Mouse (Mus musculus): ENCODE data around the gene Rhbg. TPM values are rescaled to one million over a fixed set of nuclear protein-coding genes. Genes with fewer than 3 reads are reported as not detected.

Gene Rhbg
- total RNA-seq, 1 experiment from 2014 or later, result not detected

- ATAC-seq (replicated peaks in 1 of 2; ENCODE audit: insufficient read depth in 1 of 2, low FRiP score in 2 of 2, low TSS enrichment in 1 of 2, low read depth in 1 of 2, poor library complexity in 2 of 2, severe bottlenecking in 2 of 2), result no peak
Observed at GRCm38 (mm10) chr3:88204751-88205150, 49.8 kb downstream of the Rhbg start.

DNA sequence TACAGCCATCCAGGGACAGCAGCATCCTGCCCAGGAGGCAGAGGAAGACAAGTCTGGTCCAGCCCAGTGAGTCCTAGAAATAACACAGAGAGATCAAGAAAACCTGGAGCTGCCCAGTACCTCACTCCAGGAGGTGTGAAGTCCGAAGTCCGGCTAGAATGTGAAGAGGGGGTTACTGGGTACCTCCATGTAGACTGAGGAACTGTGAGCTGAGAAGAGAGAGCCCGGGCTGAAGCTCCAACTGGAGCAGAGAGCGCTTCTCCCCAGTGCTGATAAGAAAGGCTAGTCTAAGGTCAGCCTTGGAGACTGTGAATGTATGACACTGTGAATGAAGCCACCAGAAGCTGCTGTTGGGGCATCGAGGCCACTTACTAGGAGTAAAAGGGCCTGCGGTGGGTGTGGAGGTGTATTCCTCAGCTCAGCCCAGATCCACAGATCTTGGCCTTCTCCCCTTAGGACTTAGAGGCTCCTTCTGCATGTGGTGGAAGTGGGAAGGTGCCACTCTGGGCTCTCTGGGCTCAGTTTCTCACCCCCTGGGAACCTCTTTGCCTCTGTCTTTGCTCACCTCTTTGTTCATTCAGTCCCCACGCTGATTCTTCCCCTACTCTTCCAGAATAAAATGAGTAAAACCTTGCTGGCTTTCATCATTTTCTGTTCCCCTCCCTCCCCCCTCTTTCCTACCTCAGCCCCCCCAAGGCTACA is 50.4 kb downstream of the Rhbg start:
- ATAC-seq (replicated peaks in 1 of 2; ENCODE audit: insufficient read depth in 1 of 2, low FRiP score in 2 of 2, low TSS enrichment in 1 of 2, low read depth in 1 of 2, poor library complexity in 2 of 2, severe bottlenecking in 2 of 2), result no peak

- no peak for ATAC-seq (replicated peaks in 1 of 2; ENCODE audit: insufficient read depth in 1 of 2, low FRiP score in 2 of 2, low TSS enrichment in 1 of 2, low read depth in 1 of 2, poor library complexity in 2 of 2, severe bottlenecking in 2 of 2)
Observed at GRCm38 (mm10) chr3:88203456-88203855, 51.1 kb downstream of the Rhbg start.

DNA sequence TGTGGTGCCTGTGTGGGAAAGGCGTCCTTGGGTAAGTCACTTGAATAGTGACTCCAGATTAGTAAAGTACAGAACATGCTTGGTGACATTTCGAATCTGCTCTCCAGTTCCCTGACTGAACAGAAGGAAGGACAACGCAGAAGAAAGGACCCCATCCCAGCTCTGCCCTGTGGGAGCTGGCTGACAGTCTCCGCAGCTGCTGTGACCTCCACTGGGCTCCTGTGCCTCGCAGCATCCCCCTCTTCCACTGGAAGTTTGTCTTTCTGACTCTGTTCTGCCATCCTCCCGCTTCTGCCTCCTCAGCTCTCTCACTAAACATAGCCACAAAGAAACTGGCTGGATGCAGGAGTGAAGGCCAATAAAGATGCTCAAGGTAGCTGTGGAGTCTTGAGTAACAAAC is 51.5 kb downstream of the Rhbg start:
- ATAC-seq (replicated peaks in 1 of 2; ENCODE audit: insufficient read depth in 1 of 2, low FRiP score in 2 of 2, low TSS enrichment in 1 of 2, low read depth in 1 of 2, poor library complexity in 2 of 2, severe bottlenecking in 2 of 2), result no peak

DNA sequence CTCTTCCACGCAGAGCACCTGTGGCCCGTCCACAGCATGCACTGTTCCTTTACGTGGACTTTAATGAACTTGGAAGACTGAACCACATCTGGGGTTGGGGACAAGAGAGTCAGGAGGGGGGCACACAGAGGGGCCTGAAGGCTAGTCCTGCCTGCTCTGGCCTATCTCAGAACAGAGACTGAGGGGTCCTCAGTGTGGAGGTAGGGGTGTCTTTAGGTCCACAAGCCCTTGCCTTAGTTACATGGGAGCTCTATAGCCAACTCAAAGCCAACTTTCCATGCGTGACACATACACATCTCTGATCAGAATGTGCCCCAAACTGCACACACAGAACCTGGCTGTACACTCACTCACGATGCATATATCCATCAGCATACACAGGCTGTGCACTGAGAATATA is 52.9 kb downstream of the Rhbg start:
- ATAC-seq (replicated peaks in 1 of 2; ENCODE audit: insufficient read depth in 1 of 2, low FRiP score in 2 of 2, low TSS enrichment in 1 of 2, low read depth in 1 of 2, poor library complexity in 2 of 2, severe bottlenecking in 2 of 2), result no peak

- ATAC-seq (replicated peaks in 1 of 2; ENCODE audit: insufficient read depth in 1 of 2, low FRiP score in 2 of 2, low TSS enrichment in 1 of 2, low read depth in 1 of 2, poor library complexity in 2 of 2, severe bottlenecking in 2 of 2), result no peak
Observed at GRCm38 (mm10) chr3:88200972-88201330, 53.6 kb downstream of the Rhbg start.

DNA sequence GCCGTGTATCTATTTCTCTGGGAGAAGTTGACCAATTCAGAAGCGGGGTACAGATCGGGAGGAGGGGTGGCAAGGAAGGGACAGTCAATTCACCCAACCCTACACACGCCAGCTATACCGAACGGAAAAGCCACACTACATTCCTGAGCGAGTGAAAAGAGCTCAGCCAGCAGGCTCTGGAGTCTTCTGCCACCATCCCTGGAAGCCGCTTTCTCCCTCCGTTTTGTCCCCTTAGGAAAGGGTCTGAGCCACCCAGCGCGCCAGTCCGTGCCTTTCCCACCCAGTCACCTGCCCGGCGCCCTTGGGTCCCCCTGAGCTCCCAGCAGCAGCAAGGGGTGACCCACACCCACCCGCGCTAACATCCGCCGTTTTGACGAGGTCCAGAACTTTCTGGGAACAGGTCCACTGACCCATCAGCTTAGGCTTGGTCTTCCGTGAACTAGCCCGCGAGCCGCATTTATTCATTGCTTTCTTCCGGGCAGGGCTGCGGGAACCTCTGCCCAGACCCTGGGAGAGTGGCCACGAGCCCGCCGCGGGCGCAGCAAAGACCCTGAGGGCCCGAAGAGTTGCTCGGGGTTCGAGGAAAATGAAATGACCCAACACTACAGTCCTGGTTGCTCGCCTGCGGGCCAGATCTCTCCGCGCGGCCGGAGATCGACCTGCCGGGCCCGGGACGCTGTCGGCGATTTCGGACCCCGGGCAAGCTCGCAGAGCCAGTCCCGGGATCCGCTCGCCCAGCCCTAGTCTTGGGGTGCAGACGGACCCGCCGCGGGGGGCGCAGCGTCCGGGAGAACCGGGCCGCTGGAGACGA is 54.1 kb downstream of the Rhbg start:
- no peak for ATAC-seq (replicated peaks in 1 of 2; ENCODE audit: insufficient read depth in 1 of 2, low FRiP score in 2 of 2, low TSS enrichment in 1 of 2, low read depth in 1 of 2, poor library complexity in 2 of 2, severe bottlenecking in 2 of 2)

GRCm38 (mm10) chr3:88199541-88200110 is 54.9 kb downstream of the Rhbg start:
- no peak for ATAC-seq (replicated peaks in 1 of 2; ENCODE audit: insufficient read depth in 1 of 2, low FRiP score in 2 of 2, low TSS enrichment in 1 of 2, low read depth in 1 of 2, poor library complexity in 2 of 2, severe bottlenecking in 2 of 2)

DNA sequence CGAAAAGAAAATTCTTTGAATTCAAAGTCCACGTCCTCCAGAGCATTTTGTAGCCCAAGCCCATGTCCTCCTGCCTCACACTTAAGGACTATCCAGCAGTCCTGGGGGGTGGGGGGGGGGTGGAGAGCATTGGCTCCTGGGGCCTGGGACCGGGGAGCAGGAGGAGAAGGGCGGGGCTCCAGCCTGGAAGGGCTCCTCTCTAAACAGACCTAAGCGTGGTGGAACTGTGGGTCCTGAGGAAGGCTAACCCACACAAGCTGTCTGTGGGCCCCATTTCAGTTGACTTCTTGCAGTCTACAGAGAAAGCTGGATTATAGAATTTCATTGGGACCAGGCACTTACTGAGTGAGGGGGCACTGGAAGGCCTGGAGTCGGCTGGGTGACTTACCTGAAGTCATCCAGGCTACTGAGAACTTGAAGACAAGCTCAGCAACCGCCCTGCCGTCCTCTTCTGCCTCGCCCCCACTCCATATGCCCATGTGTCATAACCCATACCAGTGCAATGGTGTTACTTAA is 55.9 kb downstream of the Rhbg start:
- no peak for ATAC-seq (replicated peaks in 1 of 2; ENCODE audit: insufficient read depth in 1 of 2, low FRiP score in 2 of 2, low TSS enrichment in 1 of 2, low read depth in 1 of 2, poor library complexity in 2 of 2, severe bottlenecking in 2 of 2)

GRCm38 (mm10) chr3:88197741-88198504 is 56.6 kb downstream of the Rhbg start:
- ATAC-seq (replicated peaks in 1 of 2; ENCODE audit: insufficient read depth in 1 of 2, low FRiP score in 2 of 2, low TSS enrichment in 1 of 2, low read depth in 1 of 2, poor library complexity in 2 of 2, severe bottlenecking in 2 of 2), result no peak

Other genes with a start within 250 kb of the Rhbg start
- gene Hapln2, start 227.1 kb downstream of the Rhbg start, total RNA-seq (2017), result not detected in 2 replicates
- gene Gpatch4, start 211.6 kb downstream of the Rhbg start, total RNA-seq (2017), result 32.5 and 45.3 TPM in 2 replicates
- gene Naxe, start 196.2 kb downstream of the Rhbg start, total RNA-seq (2017), result 37.1 and 45.2 TPM in 2 replicates
- gene Ttc24, start 176.4 kb downstream of the Rhbg start, total RNA-seq (2017), result not detected in 2 replicates
- 12.1 and 15.8 TPM in 2 replicates for gene Iqgap3, start 172.7 kb downstream of the Rhbg start, total RNA-seq (2017)
- gene Mef2d, start 112.3 kb downstream of the Rhbg start, total RNA-seq (2017), result 31.1 and 33.3 TPM in 2 replicates
- not detected in 2 replicates for gene Gm38392, start 32.5 kb upstream of the Rhbg start, total RNA-seq (2017)
- gene Tsacc, start 42.3 kb upstream of the Rhbg start, total RNA-seq (2017), result 1.6 and 6.4 TPM in 2 replicates
- gene Cct3, start 42.4 kb upstream of the Rhbg start, total RNA-seq (2017), result 355 and 372 TPM in 2 replicates
- gene Glmp, start 70.3 kb upstream of the Rhbg start, total RNA-seq (2017), result 10.3 and 28.6 TPM in 2 replicates
- 0.94 and 1.2 TPM in 2 replicates for gene Tmem79, start 81.4 kb upstream of the Rhbg start, total RNA-seq (2017)
- 53.1 and 53.7 TPM in 2 replicates for gene Smg5, start 81.6 kb upstream of the Rhbg start, total RNA-seq (2017)
- gene Paqr6, start 109.9 kb upstream of the Rhbg start, total RNA-seq (2017), result not detected in 2 replicates
- gene Bglap3, start 118.0 kb upstream of the Rhbg start, total RNA-seq (2017), result not detected in 2 replicates
- not detected in 2 replicates for gene Bglap2, start 124.0 kb upstream of the Rhbg start, total RNA-seq (2017)
- gene Bglap, start 129.8 kb upstream of the Rhbg start, total RNA-seq (2017), result not detected in 2 replicates
- gene Pmf1, start 155.6 kb upstream of the Rhbg start, total RNA-seq (2017), result 60.8 and 97.2 TPM in 2 replicates
- gene Slc25a44, start 170.4 kb upstream of the Rhbg start, total RNA-seq (2017), result 11.5 and 15.6 TPM in 2 replicates
- 4.3 and 18.6 TPM in 2 replicates for gene Sema4a, start 206.5 kb upstream of the Rhbg start, total RNA-seq (2017)